Mouse (Mus musculus): ENCODE measurements around the gene Hyal1. TPM values are rescaled to one million over a fixed set of nuclear protein-coding genes. Genes with fewer than 3 reads are reported as not detected.

The Hyal1 gene
- polyA plus RNA-seq, 1 experiment from 2014 or later, result 5.0 TPM

GRCm38 (mm10) chr9:107612945-107613569, 36.3 kb downstream of the Hyal1 start:
- no peak overlapping the region for H3K9ac ChIP-seq (ENCODE audit: low read depth, low read length)
- DNase-seq (ENCODE audit: low spot score) (peak; percentile 72), ATAC-seq (replicated peaks; ENCODE audit: low FRiP score, low read depth) (peak; percentile 14; the same call in 1 of the 2 replicates)
- H3K27ac ChIP-seq, result peak overlapping the region; percentile 85
- 9% methylated on average over 12 of the region's 12 CpGs for WGBS
- peak overlapping the region; percentile 56 for H3K4me2 ChIP-seq (ENCODE audit: low read length)
- H3K4me1 ChIP-seq (replicated peaks; ENCODE audit: insufficient read depth, low read length), result peaks cover 24% of the 10 kb centered on the region
- no peak; the same call in 1 of the 2 replicates for TF ChIP-seq CTCF (IDR thresholded peaks at IDR 0.05; ENCODE audit: low read depth)
- no peaks in the 10 kb centered on the region for H3K27me3 ChIP-seq (ENCODE audit: insufficient read depth, low read length)
- no peak overlapping the region for H3K4me3 ChIP-seq (replicated peaks; ENCODE audit: low read depth, low read length)
- H3K9me3 ChIP-seq (replicated peaks; ENCODE audit: low read length), result no peaks in the 10 kb centered on the region
- H3K36me3 ChIP-seq (ENCODE audit: insufficient read depth, low read length), result peaks cover 36% of the 10 kb centered on the region

GRCm38 (mm10) chr9:107615035-107615434, 38.3 kb downstream of the Hyal1 start:
- no peak overlapping the region for H3K4me2 ChIP-seq (ENCODE audit: low read length)
- ATAC-seq (replicated peaks; ENCODE audit: low FRiP score, low read depth) (no peak), DNase-seq (ENCODE audit: low spot score) (no peak)
- no peak overlapping the region for H3K27ac ChIP-seq
- no peak for TF ChIP-seq CTCF (IDR thresholded peaks at IDR 0.05; ENCODE audit: low read depth)
- peaks cover 25% of the 10 kb centered on the region for H3K4me1 ChIP-seq (replicated peaks; ENCODE audit: insufficient read depth, low read length)
- H3K27me3 ChIP-seq (ENCODE audit: insufficient read depth, low read length), result no peaks in the 10 kb centered on the region
- no peak overlapping the region for H3K4me3 ChIP-seq (replicated peaks; ENCODE audit: low read depth, low read length)
- H3K36me3 ChIP-seq (ENCODE audit: insufficient read depth, low read length), result peaks cover 49% of the 10 kb centered on the region
- H3K9ac ChIP-seq (ENCODE audit: low read depth, low read length), result no peak overlapping the region
- 76% methylated on average over 4 of the region's 4 CpGs for WGBS
- H3K9me3 ChIP-seq (replicated peaks; ENCODE audit: low read length), result no peaks in the 10 kb centered on the region

- Histone ChIP-seq H3K9me3 (replicated peaks; ENCODE audit: low read length) (no peaks in the 10 kb centered on the region), H3K27me3 (ENCODE audit: insufficient read depth, low read length) (no peaks in the 10 kb centered on the region), H3K4me1 (replicated peaks; ENCODE audit: insufficient read depth, low read length) (peaks cover 23% of the 10 kb centered on the region; the same call in 1 of the 2 replicates), H3K9ac (ENCODE audit: low read depth, low read length) (no peak overlapping the region), H3K36me3 (ENCODE audit: insufficient read depth, low read length) (peaks cover 54% of the 10 kb centered on the region), H3K27ac (no peak overlapping the region), H3K4me3 (replicated peaks; ENCODE audit: low read depth, low read length) (no peak overlapping the region), H3K4me2 (ENCODE audit: low read length) (no peak overlapping the region)
- peak; percentile 44 for TF ChIP-seq CTCF (IDR thresholded peaks at IDR 0.05; ENCODE audit: low read depth)
- WGBS, result 89% methylated on average over 2 of the region's 2 CpGs
- ATAC-seq (replicated peaks; ENCODE audit: low FRiP score, low read depth), result no peak
- no peak for DNase-seq (ENCODE audit: low spot score)
These were observed 40.7 kb downstream of the Hyal1 start for GRCm38 (mm10) chr9:107617461-107617860.

GRCm38 (mm10) chr9:107618098-107618497, 41.4 kb downstream of the Hyal1 start:
- peak overlapping the region; percentile 89 for H3K27ac ChIP-seq
- H3K9me3 ChIP-seq (replicated peaks; ENCODE audit: low read length), result no peaks in the 10 kb centered on the region
- ATAC-seq (replicated peaks; ENCODE audit: low FRiP score, low read depth) (no peak), DNase-seq (ENCODE audit: low spot score) (no peak)
- no peak overlapping the region for H3K4me3 ChIP-seq (replicated peaks; ENCODE audit: low read depth, low read length)
- H3K27me3 ChIP-seq (ENCODE audit: insufficient read depth, low read length), result no peaks in the 10 kb centered on the region
- H3K4me2 ChIP-seq (ENCODE audit: low read length), result no peak overlapping the region
- peaks cover 23% of the 10 kb centered on the region; the same call in 1 of the 2 replicates for H3K4me1 ChIP-seq (replicated peaks; ENCODE audit: insufficient read depth, low read length)
- WGBS, result 84% methylated on average over 6 of the region's 6 CpGs
- H3K36me3 ChIP-seq (ENCODE audit: insufficient read depth, low read length), result peaks cover 54% of the 10 kb centered on the region
- H3K9ac ChIP-seq (ENCODE audit: low read depth, low read length), result no peak overlapping the region
- TF ChIP-seq CTCF (IDR thresholded peaks at IDR 0.05; ENCODE audit: low read depth), result no peak

- peaks cover 23% of the 10 kb centered on the region; the same call in 1 of the 2 replicates for H3K4me1 ChIP-seq (replicated peaks; ENCODE audit: insufficient read depth, low read length)
- no peaks in the 10 kb centered on the region for H3K9me3 ChIP-seq (replicated peaks; ENCODE audit: low read length)
- peak overlapping the region; percentile 89 for H3K27ac ChIP-seq
- H3K9ac ChIP-seq (ENCODE audit: low read depth, low read length), result peak overlapping the region; percentile 23; the same call in 1 of the 2 replicates
- H3K4me3 ChIP-seq (replicated peaks; ENCODE audit: low read depth, low read length), result no peak overlapping the region
- no peaks in the 10 kb centered on the region for H3K27me3 ChIP-seq (ENCODE audit: insufficient read depth, low read length)
- H3K36me3 ChIP-seq (ENCODE audit: insufficient read depth, low read length), result peaks cover 55% of the 10 kb centered on the region
- no peak for TF ChIP-seq CTCF (IDR thresholded peaks at IDR 0.05; ENCODE audit: low read depth)
- 36% methylated on average over 13 of the region's 13 CpGs for WGBS
- peak; percentile 84 for ATAC-seq (replicated peaks; ENCODE audit: low FRiP score, low read depth)
- peak; percentile 90 for DNase-seq (ENCODE audit: low spot score)
- H3K4me2 ChIP-seq (ENCODE audit: low read length), result no peak overlapping the region
These were observed 42.2 kb downstream of the Hyal1 start for GRCm38 (mm10) chr9:107618778-107619545.

- peak; percentile 34 for ATAC-seq (replicated peaks; ENCODE audit: low FRiP score, low read depth)
- Histone ChIP-seq H3K27ac (peak overlapping the region; percentile 89), H3K9me3 (replicated peaks; ENCODE audit: low read length) (no peaks in the 10 kb centered on the region), H3K4me2 (ENCODE audit: low read length) (no peak overlapping the region), H3K4me1 (replicated peaks; ENCODE audit: insufficient read depth, low read length) (peaks cover 23% of the 10 kb centered on the region; the same call in 1 of the 2 replicates), H3K36me3 (ENCODE audit: insufficient read depth, low read length) (peaks cover 50% of the 10 kb centered on the region), H3K9ac (ENCODE audit: low read depth, low read length) (no peak overlapping the region), H3K27me3 (ENCODE audit: insufficient read depth, low read length) (no peaks in the 10 kb centered on the region), H3K4me3 (replicated peaks; ENCODE audit: low read depth, low read length) (no peak overlapping the region)
- 59% methylated on average over 13 of the region's 13 CpGs for WGBS
- DNase-seq (ENCODE audit: low spot score), result no peak
- no peak for TF ChIP-seq CTCF (IDR thresholded peaks at IDR 0.05; ENCODE audit: low read depth)
These were observed 42.8 kb downstream of the Hyal1 start for GRCm38 (mm10) chr9:107619546-107619879.
